Mouse (Mus musculus): ENCODE measurements around the gene Ninl.

DNA sequence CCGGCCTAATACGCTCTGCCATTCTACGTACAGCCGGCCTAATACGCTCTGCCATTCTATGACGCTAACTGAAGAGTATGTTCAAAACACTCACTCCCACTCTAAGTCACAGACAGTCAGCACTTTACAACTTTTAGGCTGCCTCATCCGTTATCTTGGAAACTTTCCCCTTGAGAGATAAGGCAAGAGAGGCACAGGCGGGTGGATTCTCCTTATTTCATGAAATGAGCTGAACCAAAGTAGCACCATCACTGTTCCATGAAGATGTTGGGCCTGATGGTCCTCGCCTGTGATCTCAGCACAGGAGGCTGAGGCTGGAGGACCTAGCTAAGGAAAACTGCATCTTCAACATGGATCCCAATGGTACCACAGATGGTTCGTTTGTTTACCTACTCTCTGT is 34.8 kb downstream of the Ninl start:
- TF ChIP-seq MYOG (IDR thresholded peaks at IDR 0.05; ENCODE audit: control insufficient read depth, extremely low read depth, insufficient read length): no peak
- TF ChIP-seq CTCF (IDR thresholded peaks at IDR 0.05; ENCODE audit: control insufficient read depth, insufficient read depth, insufficient read length): no peak
- no peak for TF ChIP-seq MAX (IDR thresholded peaks at IDR 0.05)
